Mouse (Mus musculus) heart, embryonic 12.5 days (tissue): ENCODE measurements around the gene Dyrk2. TPM values are rescaled to one million over a fixed set of nuclear protein-coding genes. Genes with fewer than 3 reads are reported as not detected.
A peak's percentile ranks its signal among the peaks of the same experiment; 100 is the strongest.

Source experiments
- ATAC-seq: fragments of 200-750 bp; cut with Nextera tagmentation; 2 replicates; pipeline ENCODE4 v1.8.0; 2017; ENCODE audit warnings: moderate TSS enrichment, moderate library complexity; ENCODE audit not compliant: insufficient number of reproducible peaks, low FRiP score
- H3K27ac ChIP-seq: fragments of 300-500 bp; sonication (generic); 2 replicates; pipeline ENCODE4 v1.5.1; 2016; ENCODE audit warnings: mild to moderate bottlenecking, moderate library complexity; ENCODE audit not compliant: poor library complexity, severe bottlenecking
- H3K27me3 ChIP-seq: fragments of 300-500 bp; sonication (generic); replicated peaks from 2 replicates; pipeline ENCODE4 v1.6.1; 2016; ENCODE audit warnings: mild to moderate bottlenecking, moderate library complexity
- H3K36me3 ChIP-seq: fragments of 300-500 bp; sonication (generic); 2 replicates; pipeline ENCODE4 v1.6.1; 2016; ENCODE audit warnings: mild to moderate bottlenecking, moderate library complexity
- H3K4me1 ChIP-seq: fragments of 300-500 bp; sonication (generic); replicated peaks from 2 replicates; pipeline ENCODE4 v1.6.1; 2016; ENCODE audit warnings: mild to moderate bottlenecking
- H3K4me2 ChIP-seq: fragments of 300-500 bp; sonication (generic); 2 replicates; pipeline ENCODE4 v1.6.1; 2016; ENCODE audit warnings: mild to moderate bottlenecking, moderate library complexity
- H3K4me3 ChIP-seq: fragments of 300-500 bp; sonication (generic); 2 replicates; pipeline ENCODE4 v1.5.1; 2016; ENCODE audit warnings: mild to moderate bottlenecking
- H3K9ac ChIP-seq: fragments of 300-500 bp; sonication (generic); 2 replicates; pipeline ENCODE4 v1.6.1; 2016; ENCODE audit warnings: mild to moderate bottlenecking, moderate library complexity
- H3K9me3 ChIP-seq: fragments of 300-500 bp; sonication (generic); replicated peaks from 2 replicates; pipeline ENCODE4 v1.6.1; 2016; ENCODE audit warnings: mild to moderate bottlenecking, moderate library complexity
- WGBS: fragments of 180-500 bp; shearing (Covaris S2); methylation state at CpG from one replicate; pipeline ENCODE4 v1.1.7; 2016; 5-methylcytosine and 5-hydroxymethylcytosine counted together
- polyA plus RNA-seq: library from polyadenylated mRNA; unstranded; fragments of >200 nt; fragmentation: Nextera tagmentation; extraction: Ambion mirVana; gene quantifications from 2 replicates; pipeline ENCODE4 v1.2.1, GENCODE M21; 2016

Gene Dyrk2
- polyA plus RNA-seq, 1 experiment from 2014 or later: 13.3 TPM

GRCm38 (mm10) chr10:118867896-118868600, 2.0 kb downstream of the Dyrk2 start:
- Histone ChIP-seq H3K9me3 (0 out of 2 replicates have a peak, but pooled peaks cover 3% of the 10 kb centered on the region), H3K9ac (peak overlapping the region; percentile 98), H3K36me3 (peaks cover 22% of the 10 kb centered on the region), H3K4me1 (peaks cover 41% of the 10 kb centered on the region), H3K4me2 (peak overlapping the region; percentile 94), H3K27me3 (no peaks in the 10 kb centered on the region), H3K4me3 (peak overlapping the region; percentile 92), H3K27ac (peak overlapping the region; percentile 96)
- WGBS: under 1% methylated on average over 48 of the region's 62 CpGs
- peak; percentile 43 for ATAC-seq

GRCm38 (mm10) chr10:118867304-118867895, 2.6 kb downstream of the Dyrk2 start:
- H3K4me2 ChIP-seq: peak overlapping the region; percentile 94
- H3K27ac ChIP-seq: peak overlapping the region; percentile 96
- H3K27me3 ChIP-seq: no peaks in the 10 kb centered on the region
- peaks cover 48% of the 10 kb centered on the region for H3K4me1 ChIP-seq
- H3K9me3 ChIP-seq: no peaks in the 10 kb centered on the region
- 9% methylated on average over 16 of the region's 16 CpGs for WGBS
- 0 out of 2 replicates have a peak, but pooled peaks have one; percentile 3 for ATAC-seq
- peak overlapping the region; percentile 98 for H3K9ac ChIP-seq
- H3K4me3 ChIP-seq: peak overlapping the region; percentile 92
- peaks cover 29% of the 10 kb centered on the region for H3K36me3 ChIP-seq

GRCm38 (mm10) chr10:118864976-118865375, 5.0 kb downstream of the Dyrk2 start:
- no peak for ATAC-seq
- H3K9ac ChIP-seq: no peak overlapping the region
- 93% methylated on average over 7 of the region's 7 CpGs for WGBS
- peaks cover 12% of the 10 kb centered on the region for H3K9me3 ChIP-seq
- H3K27ac ChIP-seq: no peak overlapping the region
- H3K27me3 ChIP-seq: no peaks in the 10 kb centered on the region
- peaks cover 53% of the 10 kb centered on the region for H3K36me3 ChIP-seq
- no peak overlapping the region for H3K4me3 ChIP-seq
- H3K4me1 ChIP-seq: peaks cover 51% of the 10 kb centered on the region
- H3K4me2 ChIP-seq: no peak overlapping the region

- ATAC-seq: no peak
- H3K36me3 ChIP-seq: peaks cover 65% of the 10 kb centered on the region
These were observed 6.4 kb downstream of the Dyrk2 start for GRCm38 (mm10) chr10:118863611-118864010.

GRCm38 (mm10) chr10:118862233-118862632, 7.8 kb downstream of the Dyrk2 start:
- no peak overlapping the region for H3K4me3 ChIP-seq
- ATAC-seq: no peak
- no peak overlapping the region for H3K9ac ChIP-seq
- 0 out of 2 replicates have a peak overlapping the region, but pooled peaks have one; percentile 23 for H3K27ac ChIP-seq
- WGBS: 38% methylated on average over 4 of the region's 4 CpGs
- H3K36me3 ChIP-seq: peaks cover 73% of the 10 kb centered on the region
- peaks cover 18% of the 10 kb centered on the region for H3K9me3 ChIP-seq
- no peak overlapping the region for H3K4me2 ChIP-seq
- H3K4me1 ChIP-seq: peaks cover 63% of the 10 kb centered on the region
- no peaks in the 10 kb centered on the region for H3K27me3 ChIP-seq

More at GRCm38 (mm10) chr10:118863611-118864010, 6.4 kb downstream of the Dyrk2 start:
- no peaks in the 10 kb centered on the region for H3K27me3 ChIP-seq
- 84% methylated on average over 8 of the region's 8 CpGs for WGBS
- peaks cover 18% of the 10 kb centered on the region for H3K9me3 ChIP-seq
- H3K9ac ChIP-seq: no peak overlapping the region
- H3K27ac ChIP-seq: no peak overlapping the region
- H3K4me1 ChIP-seq: peaks cover 59% of the 10 kb centered on the region
- no peak overlapping the region for H3K4me2 ChIP-seq
- H3K4me3 ChIP-seq: no peak overlapping the region

GRCm38 (mm10) chr10:118861234-118862025, 8.6 kb downstream of the Dyrk2 start:
- Histone ChIP-seq H3K9me3 (peaks cover 18% of the 10 kb centered on the region), H3K4me3 (no peak overlapping the region), H3K36me3 (peaks cover 80% of the 10 kb centered on the region), H3K27me3 (no peaks in the 10 kb centered on the region), H3K4me2 (no peak overlapping the region), H3K9ac (no peak overlapping the region), H3K4me1 (peaks cover 55% of the 10 kb centered on the region), H3K27ac (no peak overlapping the region)
- ATAC-seq: no peak
- 84% methylated on average over 11 of the region's 11 CpGs for WGBS

- WGBS: 93% methylated on average over 21 of the region's 21 CpGs
- H3K4me1 ChIP-seq: peaks cover 42% of the 10 kb centered on the region
- H3K4me2 ChIP-seq: no peak overlapping the region
- H3K9ac ChIP-seq: no peak overlapping the region
- no peaks in the 10 kb centered on the region for H3K27me3 ChIP-seq
- H3K27ac ChIP-seq: peak overlapping the region; percentile 51; the same call in 1 of the 2 replicates
- peaks cover 18% of the 10 kb centered on the region for H3K9me3 ChIP-seq
- no peak overlapping the region for H3K4me3 ChIP-seq
- ATAC-seq: no peak
- peaks cover 74% of the 10 kb centered on the region for H3K36me3 ChIP-seq
These were observed 10.4 kb downstream of the Dyrk2 start for GRCm38 (mm10) chr10:118859655-118860054.

GRCm38 (mm10) chr10:118854641-118855040, 15.4 kb downstream of the Dyrk2 start:
- peaks cover 21% of the 10 kb centered on the region for H3K4me1 ChIP-seq
- 80% methylated on average over 9 of the region's 9 CpGs for WGBS
- ATAC-seq: no peak

GRCm38 (mm10) chr10:118852554-118852953, 17.5 kb downstream of the Dyrk2 start:
- H3K9ac ChIP-seq: no peak overlapping the region
- H3K27ac ChIP-seq: no peak overlapping the region
- no peak overlapping the region for H3K4me3 ChIP-seq
- 83% methylated on average over 16 of the region's 16 CpGs for WGBS
- peaks cover 11% of the 10 kb centered on the region for H3K4me1 ChIP-seq
- no peaks in the 10 kb centered on the region for H3K27me3 ChIP-seq
- H3K4me2 ChIP-seq: no peak overlapping the region
- no peaks in the 10 kb centered on the region for H3K9me3 ChIP-seq
- no peak for ATAC-seq
- peaks cover 12% of the 10 kb centered on the region for H3K36me3 ChIP-seq

More at GRCm38 (mm10) chr10:118854641-118855040, 15.4 kb downstream of the Dyrk2 start:
- no peak overlapping the region for H3K4me2 ChIP-seq
- peaks cover 27% of the 10 kb centered on the region for H3K36me3 ChIP-seq
- no peak overlapping the region for H3K4me3 ChIP-seq
- H3K9ac ChIP-seq: no peak overlapping the region
- no peak overlapping the region for H3K27ac ChIP-seq
- no peaks in the 10 kb centered on the region for H3K27me3 ChIP-seq
- peaks cover 2% of the 10 kb centered on the region; the same call in 1 of the 2 replicates for H3K9me3 ChIP-seq

GRCm38 (mm10) chr10:118848501-118848900, 21.5 kb downstream of the Dyrk2 start:
- 70% methylated on average over 4 of the region's 4 CpGs for WGBS
- Histone ChIP-seq H3K4me1 (peaks cover 27% of the 10 kb centered on the region), H3K4me2 (no peak overlapping the region), H3K27me3 (no peaks in the 10 kb centered on the region), H3K36me3 (no peaks in the 10 kb centered on the region), H3K9me3 (no peaks in the 10 kb centered on the region), H3K27ac (no peak overlapping the region), H3K9ac (no peak overlapping the region), H3K4me3 (no peak overlapping the region)
- no peak for ATAC-seq
